Mouse (Mus musculus) MEL (cell line): ENCODE measurements around the gene Mecom.

Experiments used
- CHD1 ChIP-seq: IDR thresholded peaks from 2 replicates; pipeline ENCODE4 v1.6.1; 2012; ENCODE audit warnings: low read depth, mild to moderate bottlenecking, inconsistent platforms, low read length, improper control_type of control experiment
- CHD2 ChIP-seq: IDR thresholded peaks from 2 replicates; pipeline ENCODE4 v1.6.1; 2011; ENCODE audit warnings: low read length, improper control_type of control experiment
- CTCF ChIP-seq, 3 experiments: IDR thresholded peaks in 2 of 3; conservative IDR thresholded peaks in 1 of 3; 2 replicates each; pipeline ENCODE4 v1.5.1; 2011 to 2012; ENCODE audit warnings: low read length in 3 of 3, low read depth in 2 of 3, mild to moderate bottlenecking in 2 of 3, improper control_type of control experiment in 1 of 3, inconsistent platforms in 1 of 3, mixed read lengths in 1 of 3, moderate library complexity in 1 of 3; ENCODE audit not compliant: control insufficient read depth in 1 of 3, insufficient read depth in 1 of 3, poor library complexity in 1 of 3, severe bottlenecking in 1 of 3
- EP300 ChIP-seq, 2 experiments: IDR thresholded peaks; 2 replicates each; pipeline ENCODE4 v1.6.1; 2011; ENCODE audit warnings: improper control_type of control experiment in 2 of 2, low read length in 2 of 2, low read depth in 1 of 2, mild to moderate bottlenecking in 1 of 2
- KAT2A ChIP-seq: conservative IDR thresholded peaks from 2 replicates; pipeline ENCODE4 v1.6.1; 2012; ENCODE audit warnings: low read depth, low read length, improper control_type of control experiment, inconsistent platforms
- POLR2A ChIP-seq, 2 experiments: IDR thresholded peaks; 2 replicates each; pipeline ENCODE4 v1.6.1; 2011 to 2012; ENCODE audit warnings: low read length in 2 of 2, mild to moderate bottlenecking in 2 of 2, control low read depth in 1 of 2, improper control_type of control experiment in 1 of 2, low read depth in 1 of 2, moderate library complexity in 1 of 2; ENCODE audit not compliant: control insufficient read depth in 1 of 2, insufficient read depth in 1 of 2, poor library complexity in 1 of 2
- POLR2AphosphoS2 ChIP-seq: IDR thresholded peaks from 2 replicates; pipeline ENCODE4 v1.6.1; 2011; ENCODE audit warnings: low read length, improper control_type of control experiment
- SMC3 ChIP-seq: IDR thresholded peaks from 2 replicates; pipeline ENCODE4 v1.6.1; 2011; ENCODE audit warnings: low read depth, low read length, improper control_type of control experiment
- TCF12 ChIP-seq: IDR thresholded peaks from 2 replicates; pipeline ENCODE4 v1.6.1; 2014; ENCODE audit warnings: low read depth, mild to moderate bottlenecking, inconsistent platforms, low read length, improper control_type of control experiment, moderate library complexity

DNA sequence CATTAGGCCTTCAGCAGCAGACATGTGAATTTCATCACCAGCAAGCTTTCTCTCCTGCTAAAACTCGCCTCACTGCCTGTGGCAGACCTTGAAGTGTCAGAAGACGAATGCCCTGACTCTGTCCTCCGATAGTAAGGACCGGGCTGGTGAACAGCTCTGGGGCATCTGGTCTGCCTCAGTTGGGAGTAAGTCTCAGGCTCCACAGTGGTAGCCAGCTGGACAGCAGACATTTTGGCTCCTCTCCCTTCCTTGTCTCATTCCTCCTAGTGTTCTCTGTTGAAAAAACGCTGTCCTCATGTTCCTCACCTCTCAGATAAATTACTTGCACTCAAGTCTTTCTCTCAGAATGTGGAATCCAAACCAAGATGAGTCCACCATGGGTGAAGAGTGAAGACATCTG, 3.5 kb downstream of the Mecom start:
- TF ChIP-seq TCF12, result no peak
- TF ChIP-seq POLR2A (IDR thresholded peaks at IDR 0.05; ENCODE audit: control insufficient read depth in 1 of 2, insufficient read depth in 1 of 2, low read depth in 1 of 2, low read length in 2 of 2, poor library complexity in 1 of 2), result no peak
- TF ChIP-seq POLR2AphosphoS2, result no peak
- TF ChIP-seq KAT2A, result no peak
- no peak for TF ChIP-seq SMC3
- no peak for TF ChIP-seq CTCF (IDR thresholded peaks at IDR 0.05 in 2 of 3, conservative IDR thresholded peaks at IDR 0.05 in 1 of 3; ENCODE audit: control insufficient read depth in 1 of 3, insufficient read depth in 1 of 3, low read depth in 2 of 3, low read length in 3 of 3, poor library complexity in 1 of 3, severe bottlenecking in 1 of 3)
- TF ChIP-seq EP300 (IDR thresholded peaks at IDR 0.05; ENCODE audit: low read depth in 1 of 2, low read length in 2 of 2), result no peak
- TF ChIP-seq CHD2, result no peak
- TF ChIP-seq CHD1, result no peak
